Mouse (Mus musculus) liver, postnatal 0 days (tissue): ENCODE results near the gene Avpi1.

Experiments used
- CTCF ChIP-seq: sonication (generic); IDR thresholded peaks from 2 replicates; pipeline ENCODE4 v1.5.1; 2016; ENCODE audit warnings: antibody characterized with exemption, low read depth
- EP300 ChIP-seq: IDR thresholded peaks from 2 replicates; pipeline ENCODE4 v1.6.1; 2016; ENCODE audit warnings: antibody characterized with exemption, low read depth, mild to moderate bottlenecking

DNA sequence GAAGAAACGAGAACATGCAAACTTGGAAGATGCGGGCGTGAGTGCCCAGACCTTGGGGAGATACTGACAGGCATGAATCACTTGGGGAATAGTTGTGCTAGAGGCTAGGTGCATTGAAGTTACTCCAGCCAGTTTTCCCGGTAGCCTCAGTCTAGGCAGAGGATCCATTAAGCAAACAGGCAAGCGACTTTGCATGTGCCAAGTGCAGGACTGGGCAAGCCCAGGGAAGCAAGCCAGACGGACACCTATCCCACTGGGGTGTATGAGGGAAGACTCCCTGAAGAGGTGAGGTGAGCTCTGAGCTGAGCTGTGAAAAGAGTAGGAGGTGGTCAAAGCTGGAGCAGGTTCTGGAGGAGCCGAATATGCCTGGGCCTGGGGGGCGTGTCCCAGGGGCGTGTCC, 38.6 kb upstream of the Avpi1 start:
- TF ChIP-seq CTCF (no peak), EP300 (no peak)
